27 mouse cellular contexts compared by ENCODE assay signal in genomic region chr11:80775535-80775934, GRCm38 (mm10). TPM values are rescaled to one million over a fixed set of nuclear protein-coding genes. Genes with fewer than 3 reads are reported as not detected.
"Had no signal": no experiment of that assay in that cellular context is flagged by ENCODE, and none has a peak within 500 bp of the region (broad histone marks: within the 10 kb centered on the region; RNA-seq: fewer than 3 reads in every experiment).

No protein-coding gene starts in this region.

- H3K9me3 ChIP-seq: embryonic facial prominence, embryonic 12.5 days; embryonic facial prominence, embryonic 13.5 days; embryonic facial prominence, embryonic 15.5 days; forebrain, embryonic 10.5 days; forebrain, embryonic 12.5 days; forebrain, embryonic 13.5 days; forebrain, embryonic 15.5 days had no signal

- H3K27me3 ChIP-seq: embryonic facial prominence, embryonic 12.5 days; embryonic facial prominence, embryonic 13.5 days; embryonic facial prominence, embryonic 15.5 days; forebrain, embryonic 15.5 days had no signal

- DNase-seq: cerebellum, adult 8-10 months; cerebellum, adult 9-10 months; cerebellum, adult 9-11 months; cerebellum, postnatal 10 days; cerebellum, postnatal 14 days; cerebellum, postnatal 25 days; cerebellum, postnatal 36 days; embryo, embryonic 11 days; forebrain, postnatal 0 days; gastrocnemius, adult 2 months; gastrocnemius, postnatal 10 days; gastrocnemius, postnatal 14 days; gastrocnemius, postnatal 25 days; gastrocnemius, postnatal 36 days; heart, adult 11 months; heart, adult 18-20 months; heart, adult 2 months had no signal

- H3K27ac ChIP-seq: embryonic facial prominence, embryonic 12.5 days; embryonic facial prominence, embryonic 13.5 days; embryonic facial prominence, embryonic 15.5 days; forebrain, embryonic 10.5 days; forebrain, embryonic 12.5 days; forebrain, embryonic 13.5 days; forebrain, embryonic 15.5 days; gastrocnemius, adult 2 months; heart, adult 2 months had no signal

- ATAC-seq: forebrain, embryonic 13.5 days; forebrain, embryonic 14.5 days; forebrain, embryonic 15.5 days; forebrain, embryonic 16.5 days; forebrain, postnatal 0 days had no signal

- H3K4me2 ChIP-seq: embryonic facial prominence, embryonic 12.5 days; embryonic facial prominence, embryonic 13.5 days; embryonic facial prominence, embryonic 15.5 days; forebrain, embryonic 12.5 days; forebrain, embryonic 13.5 days; forebrain, embryonic 15.5 days had no signal

- H3K36me3 ChIP-seq: embryonic facial prominence, embryonic 12.5 days; embryonic facial prominence, embryonic 13.5 days; embryonic facial prominence, embryonic 15.5 days; forebrain, embryonic 10.5 days; forebrain, embryonic 12.5 days; forebrain, embryonic 15.5 days had no signal

- H3K9ac ChIP-seq: embryonic facial prominence, embryonic 12.5 days; embryonic facial prominence, embryonic 13.5 days; embryonic facial prominence, embryonic 15.5 days; forebrain, embryonic 12.5 days; forebrain, embryonic 13.5 days; forebrain, embryonic 15.5 days; forebrain, postnatal 0 days had no signal

- H3K4me3 ChIP-seq: embryonic facial prominence, embryonic 12.5 days; embryonic facial prominence, embryonic 13.5 days; embryonic facial prominence, embryonic 15.5 days; erythroblast, embryonic 14.5 days; forebrain, embryonic 10.5 days; forebrain, embryonic 12.5 days; forebrain, embryonic 13.5 days; forebrain, embryonic 15.5 days; gastrocnemius, adult 2 months; heart, adult 2 months had no signal

RNA-seq across cellular contexts. Expression of gene Tmem98, which starts 34.4 kb away (rescaled TPM):
- polyA plus RNA-seq: erythroblast, embryonic 14.5 days had no signal
